In the genomic region with DNA sequence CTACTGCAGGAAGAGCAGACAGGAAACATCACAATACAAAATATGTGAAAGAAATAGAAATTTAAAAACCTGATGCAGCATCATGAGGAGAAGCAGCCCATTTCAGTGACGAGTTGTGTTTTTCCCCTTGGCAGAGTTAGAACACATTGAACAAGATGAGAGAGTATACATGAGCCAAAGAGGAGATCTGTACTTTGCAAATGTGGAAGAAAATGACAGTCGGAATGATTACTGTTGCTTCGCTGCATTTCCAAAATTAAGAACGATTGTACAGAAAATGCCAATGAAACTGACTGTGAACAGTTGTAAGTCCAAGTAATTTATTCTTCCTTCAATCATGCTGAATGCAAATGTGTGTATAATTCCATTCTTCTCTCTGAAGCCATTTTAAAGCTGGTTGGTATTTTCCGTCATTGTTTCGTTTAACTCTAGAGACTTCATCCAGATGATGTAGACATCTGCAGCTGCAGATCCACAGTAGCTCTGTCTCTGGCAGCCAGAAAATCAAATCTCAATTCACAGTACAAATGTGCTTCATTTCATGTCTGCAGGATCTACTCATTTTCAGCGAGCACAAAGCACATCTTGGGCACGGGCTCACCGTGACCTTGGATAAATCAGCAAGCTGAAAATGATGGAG, we compare ENCODE assay signal across 21 mouse cellular contexts.
DNase-seq lines count a peak whose midpoint lies in the region; ATAC-seq lines count a peak whose summit lies in the region.
"Had no signal": no experiment of that assay in that cellular context is flagged by ENCODE, and none has a peak within 500 bp of the region (broad histone marks: within the 10 kb centered on the region; RNA-seq: fewer than 3 reads in every experiment).

No protein-coding gene starts in this region.

- no peak overlapping the region for H3K4me2 ChIP-seq in forebrain, embryonic 15.5 days (replicated peaks)
- no peak overlapping the region for H3K4me2 ChIP-seq in forebrain, embryonic 12.5 days
- H3K4me2 ChIP-seq in midbrain, embryonic 12.5 days (replicated peaks), result no peak overlapping the region
- H3K4me2 ChIP-seq in midbrain, embryonic 11.5 days, result no peak overlapping the region
- no peak overlapping the region for H3K4me2 ChIP-seq in hindbrain, embryonic 16.5 days (ENCODE audit: low read length)
- H3K4me2 ChIP-seq: embryonic facial prominence, embryonic 15.5 days; limb, embryonic 15.5 days; liver, embryonic 15.5 days; neural tube, embryonic 12.5 days had no signal

- H3K27me3 ChIP-seq in forebrain, embryonic 15.5 days, result no peaks in the 10 kb centered on the region
- no peaks in the 10 kb centered on the region for H3K27me3 ChIP-seq in forebrain, embryonic 12.5 days
- H3K27me3 ChIP-seq in midbrain, embryonic 12.5 days, result no peaks in the 10 kb centered on the region
- no peaks in the 10 kb centered on the region for H3K27me3 ChIP-seq in midbrain, embryonic 11.5 days (ENCODE audit: control insufficient read depth, insufficient read depth, low read length)
- H3K27me3 ChIP-seq in hindbrain, embryonic 16.5 days (replicated peaks; ENCODE audit: control insufficient read depth, insufficient read depth, low read length), result no peaks in the 10 kb centered on the region
- H3K27me3 ChIP-seq: CH12.LX; embryonic facial prominence, embryonic 15.5 days; limb, embryonic 15.5 days; liver, embryonic 15.5 days; neural tube, embryonic 12.5 days had no signal

- WGBS in forebrain, embryonic 15.5 days, result 52% methylated on average over 9 of the region's 9 CpGs
- 78% methylated on average over 9 of the region's 9 CpGs for WGBS in forebrain, embryonic 12.5 days
- WGBS in midbrain, embryonic 12.5 days, result 66% methylated on average over 9 of the region's 9 CpGs
- WGBS in midbrain, embryonic 11.5 days, result 80% methylated on average over 9 of the region's 9 CpGs
- WGBS in hindbrain, embryonic 16.5 days, result 60% methylated on average over 9 of the region's 9 CpGs

- H3K9ac ChIP-seq in forebrain, embryonic 15.5 days (replicated peaks), result no peak overlapping the region
- H3K9ac ChIP-seq in forebrain, embryonic 12.5 days, result no peak overlapping the region
- no peak overlapping the region for H3K9ac ChIP-seq in midbrain, embryonic 12.5 days (replicated peaks)
- H3K9ac ChIP-seq in midbrain, embryonic 11.5 days (ENCODE audit: low read length), result no peak overlapping the region
- H3K9ac ChIP-seq in hindbrain, embryonic 16.5 days (ENCODE audit: low read depth, low read length), result no peak overlapping the region
- H3K9ac ChIP-seq: embryonic facial prominence, embryonic 15.5 days; limb, embryonic 15.5 days; liver, embryonic 15.5 days; neural tube, embryonic 12.5 days had no signal

- no peaks in the 10 kb centered on the region for H3K9me3 ChIP-seq in forebrain, embryonic 15.5 days
- no peaks in the 10 kb centered on the region for H3K9me3 ChIP-seq in forebrain, embryonic 12.5 days
- no peaks in the 10 kb centered on the region for H3K9me3 ChIP-seq in midbrain, embryonic 12.5 days
- H3K9me3 ChIP-seq in midbrain, embryonic 11.5 days (ENCODE audit: control insufficient read depth, low read length), result no peaks in the 10 kb centered on the region
- no peaks in the 10 kb centered on the region for H3K9me3 ChIP-seq in hindbrain, embryonic 16.5 days (ENCODE audit: control insufficient read depth, low read length)
- H3K9me3 ChIP-seq: embryonic facial prominence, embryonic 15.5 days; heart, embryonic 10.5 days; limb, embryonic 15.5 days; liver, embryonic 15.5 days; neural tube, embryonic 12.5 days had no signal

- no peak for DNase-seq in midbrain, embryonic 11.5 days (ENCODE audit: low spot score, missing footprints)
- DNase-seq in right cerebral cortex, postnatal 10 days (ENCODE audit: low spot score in 2 of 2), result no peak
- DNase-seq in cerebellum, adult 18-20 months, result no peak
- DNase-seq: cerebellum, adult 11 months; cerebellum, postnatal 14 days; gastrocnemius, adult 2 months; kidney, adult 11 months; right cerebral cortex, postnatal 14 days; spleen, adult 18-20 months; thymus, postnatal 4 days had no signal

- no peak overlapping the region for H3K4me3 ChIP-seq in forebrain, embryonic 15.5 days
- H3K4me3 ChIP-seq in forebrain, embryonic 12.5 days (replicated peaks), result no peak overlapping the region
- H3K4me3 ChIP-seq in midbrain, embryonic 12.5 days, result no peak overlapping the region
- no peak overlapping the region for H3K4me3 ChIP-seq in midbrain, embryonic 11.5 days (ENCODE audit: low read depth, low read length)
- H3K4me3 ChIP-seq in hindbrain, embryonic 16.5 days (ENCODE audit: low read length), result no peak overlapping the region
- H3K4me3 ChIP-seq: embryonic facial prominence, embryonic 15.5 days; gastrocnemius, adult 2 months; heart, embryonic 10.5 days; limb, embryonic 15.5 days; liver, embryonic 15.5 days; neural tube, embryonic 12.5 days had no signal

- peak overlapping the region; percentile 65 for H3K27ac ChIP-seq in forebrain, embryonic 15.5 days (replicated peaks)
- no peak overlapping the region for H3K27ac ChIP-seq in forebrain, embryonic 12.5 days
- H3K27ac ChIP-seq in midbrain, embryonic 12.5 days (replicated peaks), result 0 out of 2 replicates have a peak overlapping the region, but pooled peaks have one; percentile 2
- H3K27ac ChIP-seq in midbrain, embryonic 11.5 days (ENCODE audit: low read depth, low read length), result no peak overlapping the region
- 0 out of 2 replicates have a peak overlapping the region, but pooled peaks have one; percentile 12 for H3K27ac ChIP-seq in hindbrain, embryonic 16.5 days (ENCODE audit: low read depth, low read length)
- H3K27ac ChIP-seq: embryonic facial prominence, embryonic 15.5 days; gastrocnemius, adult 2 months; heart, embryonic 10.5 days; limb, embryonic 15.5 days; liver, embryonic 15.5 days; macrophage; neural tube, embryonic 12.5 days had no signal

- H3K36me3 ChIP-seq in forebrain, embryonic 15.5 days, result peaks cover 3% of the 10 kb centered on the region; the same call in 1 of the 2 replicates
- no peaks in the 10 kb centered on the region for H3K36me3 ChIP-seq in forebrain, embryonic 12.5 days (replicated peaks)
- H3K36me3 ChIP-seq in midbrain, embryonic 12.5 days, result no peaks in the 10 kb centered on the region
- no peaks in the 10 kb centered on the region for H3K36me3 ChIP-seq in midbrain, embryonic 11.5 days (ENCODE audit: control insufficient read depth, insufficient read depth, low read length)
- peaks cover 6% of the 10 kb centered on the region; the same call in 1 of the 2 replicates for H3K36me3 ChIP-seq in hindbrain, embryonic 16.5 days (ENCODE audit: control insufficient read depth, insufficient read depth, low read length)
- H3K36me3 ChIP-seq: embryonic facial prominence, embryonic 15.5 days; heart, embryonic 10.5 days; limb, embryonic 15.5 days; liver, embryonic 15.5 days; neural tube, embryonic 12.5 days had no signal

- ATAC-seq in forebrain, embryonic 15.5 days (replicated peaks), result peak; percentile 71
- no peak for ATAC-seq in forebrain, embryonic 12.5 days (ENCODE audit: low FRiP score)
- ATAC-seq in midbrain, embryonic 12.5 days (ENCODE audit: low FRiP score, low read depth), result no peak
- no peak for ATAC-seq in midbrain, embryonic 11.5 days (ENCODE audit: low FRiP score)
- ATAC-seq in hindbrain, embryonic 16.5 days, result peak; percentile 45; the same call in 1 of the 2 replicates

- H3K4me1 ChIP-seq in forebrain, embryonic 15.5 days, result peaks cover 13% of the 10 kb centered on the region
- H3K4me1 ChIP-seq in forebrain, embryonic 12.5 days, result no peaks in the 10 kb centered on the region
- no peaks in the 10 kb centered on the region for H3K4me1 ChIP-seq in midbrain, embryonic 12.5 days
- no peaks in the 10 kb centered on the region for H3K4me1 ChIP-seq in midbrain, embryonic 11.5 days (ENCODE audit: control insufficient read depth, insufficient read depth, low read length)
- H3K4me1 ChIP-seq in hindbrain, embryonic 16.5 days (ENCODE audit: control insufficient read depth, insufficient read depth, low read depth, low read length), result peaks cover 3% of the 10 kb centered on the region; the same call in 1 of the 2 replicates
- H3K4me1 ChIP-seq: embryonic facial prominence, embryonic 15.5 days; heart, embryonic 10.5 days; limb, embryonic 15.5 days; liver, embryonic 15.5 days; neural tube, embryonic 12.5 days had no signal

Comparison
In these comparisons a context has a peak if more than half of its experiments do, and no peak if none do; other contexts are left out.
1. ATAC-seq: peak in forebrain, embryonic 15.5 days (single experiment) and hindbrain, embryonic 16.5 days (single experiment); none in forebrain, embryonic 12.5 days (single experiment), midbrain, embryonic 12.5 days (single experiment) and midbrain, embryonic 11.5 days (single experiment).
2. H3K27ac ChIP-seq: peak in forebrain, embryonic 15.5 days (single experiment), midbrain, embryonic 12.5 days (single experiment) and hindbrain, embryonic 16.5 days (single experiment); none in forebrain, embryonic 12.5 days (single experiment) and midbrain, embryonic 11.5 days (single experiment).